Mouse (Mus musculus) CH12.LX (cell line): Measurements from ENCODE around the gene Scgn. TPM values are rescaled to one million over a fixed set of nuclear protein-coding genes. Genes with fewer than 3 reads are reported as not detected.

Source experiments
- DNase-seq: peaks from one replicate; pipeline ENCODE4 v3.0.0-alpha.2; 2013; ENCODE audit errors: extremely low read depth
- H3K27ac ChIP-seq: 2 replicates; pipeline ENCODE4 v1.5.1; 2012; ENCODE audit warnings: low read depth, mild to moderate bottlenecking, control low read depth, moderate library complexity; ENCODE audit not compliant: insufficient read depth
- H3K27me3 ChIP-seq: replicated peaks from 2 replicates; pipeline ENCODE3; 2012; ENCODE audit warnings: inconsistent platforms
- H3K36me3 ChIP-seq, 2 experiments: replicated peaks in 1 of 2; 2 replicates each; pipeline versions ENCODE3 to v1.6.1; 2012; ENCODE audit warnings: inconsistent platforms in 1 of 2, low read length in 1 of 2, mild to moderate bottlenecking in 1 of 2, mixed read lengths in 1 of 2, moderate library complexity in 1 of 2; ENCODE audit not compliant: control insufficient read depth in 1 of 2, insufficient read depth in 1 of 2
- H3K4me1 ChIP-seq, 2 experiments: 2 replicates each; pipeline ENCODE4 v1.6.1; 2012; ENCODE audit warnings: inconsistent platforms in 1 of 2, moderate library complexity in 1 of 2; ENCODE audit not compliant: insufficient read depth in 2 of 2, control insufficient read depth in 1 of 2
- H3K4me2 ChIP-seq: 2 replicates; pipeline ENCODE4 v1.6.1; 2012; ENCODE audit warnings: low read depth, mild to moderate bottlenecking, control low read depth; ENCODE audit not compliant: poor library complexity, insufficient read depth, severe bottlenecking
- H3K4me3 ChIP-seq, 3 experiments: fragments of 150-350 bp in 1 of 3; sonication (generic) in 1 of 3; replicated peaks in 1 of 3; 2 replicates each; pipeline versions ENCODE3 to v1.5.1; 2011 to 2012; ENCODE audit warnings: low read depth in 2 of 3, low read length in 2 of 3, mild to moderate bottlenecking in 2 of 3, moderate library complexity in 2 of 3, control low read depth in 1 of 3, improper control_type of control experiment in 1 of 3, inconsistent platforms in 1 of 3, mixed read lengths in 1 of 3; ENCODE audit not compliant: poor library complexity in 1 of 3
- H3K79me2 ChIP-seq: replicated peaks from 2 replicates; pipeline ENCODE4 v1.6.1; 2012; ENCODE audit warnings: mild to moderate bottlenecking, moderate library complexity; ENCODE audit not compliant: control insufficient read depth, poor library complexity, insufficient read depth, severe bottlenecking; ENCODE audit errors: extremely low read depth
- H3K9ac ChIP-seq: 2 replicates; pipeline ENCODE4 v1.6.1; 2012; ENCODE audit warnings: low read depth, mild to moderate bottlenecking, control low read depth, moderate library complexity; ENCODE audit not compliant: insufficient read depth
- H3K9me3 ChIP-seq: replicated peaks from 2 replicates; pipeline ENCODE3; 2012; ENCODE audit warnings: low read length, inconsistent platforms, mixed read lengths
- E2F4 ChIP-seq: IDR thresholded peaks from 2 replicates; pipeline ENCODE4 v1.6.1; 2011; ENCODE audit warnings: low read depth, low read length, improper control_type of control experiment; ENCODE audit not compliant: insufficient replicate concordance
- EP300 ChIP-seq: IDR thresholded peaks from 2 replicates; pipeline ENCODE4 v1.6.1; 2011; ENCODE audit warnings: low read length, improper control_type of control experiment
- ETS1 ChIP-seq: conservative IDR thresholded peaks from 2 replicates; pipeline ENCODE4 v1.6.1; 2012; ENCODE audit warnings: low read depth, mild to moderate bottlenecking, inconsistent platforms, low read length, improper control_type of control experiment, moderate library complexity
- HCFC1 ChIP-seq: IDR thresholded peaks from 2 replicates; pipeline ENCODE4 v1.6.1; 2012; ENCODE audit warnings: low read depth, mild to moderate bottlenecking, inconsistent platforms, low read length, improper control_type of control experiment
- IRF4 ChIP-seq: IDR thresholded peaks from 2 replicates; pipeline ENCODE4 v1.6.1; 2014; ENCODE audit warnings: low read depth, mild to moderate bottlenecking, inconsistent platforms, low read length, improper control_type of control experiment
- JUN ChIP-seq: IDR thresholded peaks from 2 replicates; pipeline ENCODE4 v1.6.1; 2011; ENCODE audit warnings: low read depth, mild to moderate bottlenecking, low read length, improper control_type of control experiment, moderate library complexity; ENCODE audit not compliant: insufficient read depth
- JUND ChIP-seq: conservative IDR thresholded peaks from 2 replicates; pipeline ENCODE4 v1.6.1; 2011; ENCODE audit warnings: low read depth, low read length, improper control_type of control experiment
- MAZ ChIP-seq: IDR thresholded peaks from 2 replicates; pipeline ENCODE4 v1.6.1; 2012; ENCODE audit warnings: low read depth, mild to moderate bottlenecking, inconsistent platforms, low read length, improper control_type of control experiment, moderate library complexity
- MXI1 ChIP-seq: IDR thresholded peaks from 2 replicates; pipeline ENCODE4 v1.6.1; 2011; ENCODE audit warnings: mild to moderate bottlenecking, low read depth, low read length, improper control_type of control experiment
- NRF1 ChIP-seq: IDR thresholded peaks from 2 replicates; pipeline ENCODE4 v1.6.1; 2014; ENCODE audit warnings: low read depth, mild to moderate bottlenecking, inconsistent platforms, low read length, improper control_type of control experiment, moderate library complexity
- POLR2A ChIP-seq: IDR thresholded peaks from 2 replicates; pipeline ENCODE4 v1.6.1; 2011; ENCODE audit warnings: low read depth, mild to moderate bottlenecking, improper control_type of control experiment, low read length
- RCOR1 ChIP-seq: conservative IDR thresholded peaks from 2 replicates; pipeline ENCODE4 v1.6.1; 2012; ENCODE audit warnings: low read depth, mild to moderate bottlenecking, inconsistent platforms, low read length, improper control_type of control experiment
- USF2 ChIP-seq: conservative IDR thresholded peaks from 2 replicates; pipeline ENCODE4 v1.6.1; 2011; ENCODE audit warnings: low read depth, low read length, improper control_type of control experiment
- ZNF384 ChIP-seq: IDR thresholded peaks from 2 replicates; pipeline ENCODE4 v1.6.1; 2012; ENCODE audit warnings: low read depth, low read length, improper control_type of control experiment, inconsistent platforms
- dilution Hi-C: fragments of 300-500 bp; cut with MboI; formaldehyde crosslinking; loops from 2 replicates; pipeline ENCODE4 v1.14.3; 2020; ENCODE audit warnings: low sequenced_read_pairs; ENCODE audit not compliant: extremely low pct_unique_long_range_greater_than_20kb, extremely low pct_ligation_motif_present
- in situ Hi-C: fragments of 300-500 bp; cut with MboI; formaldehyde crosslinking; loops from 3 replicates; pipeline ENCODE4 v1.14.3; 2019; ENCODE audit warnings: low sequenced_read_pairs, low pct_ligation_motif_present, low pct_unique_long_range_greater_than_20kb, mixed read lengths
- polyA plus RNA-seq: library from polyadenylated mRNA; unstranded; fragments of >175 nt; gene quantifications from 2 replicates; pipeline ENCODE4 v1.2.1, GENCODE M21; 2012; ENCODE audit warnings: low read depth; ENCODE audit not compliant: insufficient read length
- total RNA-seq, 2 experiments: library from RNA; depleted of rRNA; stranded (reverse); fragments of 300-350 nt in 1 of 2; fragments of >200 nt in 1 of 2; gene quantifications; 2 replicates each; pipeline ENCODE4 v1.2.3; 2012 to 2014

Gene Scgn
- total and polyA plus RNA-seq, 3 experiments = not detected

DNA sequence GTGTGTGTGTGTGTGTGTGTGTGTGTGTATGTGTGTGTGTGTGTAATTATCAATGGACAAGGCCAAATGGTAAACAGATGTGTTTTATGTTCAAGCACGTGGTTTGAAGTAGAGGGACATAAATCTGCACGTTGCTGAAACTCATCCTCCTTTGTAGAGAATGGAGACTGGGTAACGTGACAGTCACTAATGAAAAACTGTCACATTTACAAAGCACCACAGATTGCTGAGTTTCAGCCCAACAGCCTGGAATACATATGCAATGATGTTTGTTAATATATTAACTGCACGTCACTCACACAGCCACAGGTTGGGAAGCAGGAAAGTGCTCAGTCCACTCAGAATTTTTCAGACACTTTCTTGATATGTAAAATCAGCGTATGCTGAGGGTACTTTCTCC lies 563 bp downstream of the Scgn start:
- no peak for DNase-seq
- TF ChIP-seq JUND (no peak), MAZ (no peak), EP300 (no peak), ETS1 (no peak), ZNF384 (no peak), JUN (no peak), MXI1 (no peak), E2F4 (no peak), IRF4 (no peak), RCOR1 (no peak), POLR2A (no peak), HCFC1 (no peak)
- TF ChIP-seq, all 38 proteins: peak for 0
- H3K27ac ChIP-seq = no peak overlapping the region
- H3K36me3 ChIP-seq = no peaks in the 10 kb centered on the region
- in situ Hi-C loops = no loop called here
- H3K4me2 ChIP-seq = no peak overlapping the region
- no peak overlapping the region for H3K4me3 ChIP-seq
- peaks cover 1% of the 10 kb centered on the region for H3K27me3 ChIP-seq
- no peaks in the 10 kb centered on the region for H3K4me1 ChIP-seq
- no peak overlapping the region for H3K9ac ChIP-seq
- no peaks in the 10 kb centered on the region for H3K79me2 ChIP-seq
- H3K9me3 ChIP-seq = no peaks in the 10 kb centered on the region
- dilution Hi-C loops = no loop called here

DNA sequence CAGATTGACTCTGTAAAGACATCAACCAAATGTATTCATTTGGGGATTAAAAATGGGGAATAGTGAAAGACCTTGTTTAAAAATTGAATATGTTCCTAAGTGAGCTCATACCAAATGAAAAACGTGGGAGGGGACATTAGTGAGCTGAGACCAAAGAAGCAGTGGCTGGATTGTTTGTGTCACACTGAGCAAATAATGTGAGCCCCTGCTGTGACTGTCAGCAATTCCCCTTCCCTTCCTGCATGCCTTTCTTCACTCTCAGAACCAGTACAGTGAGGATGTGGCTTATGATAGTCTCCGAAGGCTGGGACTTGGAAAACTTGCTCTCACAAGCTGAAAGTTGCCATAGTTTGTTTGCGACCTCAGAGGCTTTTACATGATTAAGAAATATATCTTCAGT lies 5.9 kb downstream of the Scgn start:
- Histone ChIP-seq H3K9me3 (no peaks in the 10 kb centered on the region), H3K27me3 (no peaks in the 10 kb centered on the region), H3K27ac (no peak overlapping the region), H3K36me3 (no peaks in the 10 kb centered on the region), H3K4me3 (no peak overlapping the region), H3K4me1 (no peaks in the 10 kb centered on the region), H3K4me2 (no peak overlapping the region), H3K79me2 (no peaks in the 10 kb centered on the region), H3K9ac (no peak overlapping the region)
- dilution Hi-C loops = no loop called here
- no peak for DNase-seq
- in situ Hi-C loops = no loop called here
- TF ChIP-seq NRF1 (no peak), MXI1 (no peak), E2F4 (no peak), POLR2A (no peak)

DNA sequence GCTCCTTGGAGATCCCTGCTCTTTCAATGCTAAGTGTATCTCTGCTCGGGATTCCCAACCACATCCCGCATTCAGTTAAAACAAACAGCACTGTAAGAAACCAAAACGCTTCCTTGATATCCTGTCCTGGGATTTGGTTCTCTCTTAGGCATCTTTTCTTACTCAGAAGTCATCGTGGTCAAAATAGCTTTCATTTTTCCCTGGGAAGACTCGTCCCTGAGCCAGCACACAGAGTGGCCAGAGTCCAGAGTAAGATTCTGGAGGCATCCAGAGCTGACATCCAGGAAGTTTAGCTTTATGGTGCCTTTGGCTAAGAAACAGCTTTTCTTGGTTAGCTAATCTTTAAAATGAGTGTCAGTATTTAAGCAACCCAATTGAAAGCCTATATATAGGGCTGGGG lies 18.7 kb downstream of the Scgn start:
- Histone ChIP-seq H3K27ac (no peak overlapping the region), H3K9me3 (no peaks in the 10 kb centered on the region), H3K27me3 (no peaks in the 10 kb centered on the region), H3K79me2 (no peaks in the 10 kb centered on the region), H3K9ac (no peak overlapping the region), H3K36me3 (no peaks in the 10 kb centered on the region), H3K4me3 (no peak overlapping the region), H3K4me2 (no peak overlapping the region)
- dilution Hi-C loops (no loop called here), in situ Hi-C loops (no loop called here)
- no peak for DNase-seq
- no peak for TF ChIP-seq USF2
- TF ChIP-seq MXI1 = no peak
- TF ChIP-seq ZNF384 = no peak
- TF ChIP-seq, all 38 proteins: peak for 0
- H3K4me1 ChIP-seq = no peaks in the 10 kb centered on the region
